Mouse (Mus musculus) kidney, adult 9 months (tissue): ENCODE measurements at regions not wholly inside any gene's neighbourhood (a gene's known extent, or its start where the extent isn't known, plus 50 kb on each side); places are given as distances from the start of the nearest gene placed in this dataset.
"Not testable (repeated sequence)": the region's sequence is repeated elsewhere in the genome, so short reads cannot be mapped to it uniquely, and the experiment has no call there.

ENCODE experiments used
- DNase-seq: peaks from one replicate; pipeline ENCODE4 v3.0.0; 2022

DNA sequence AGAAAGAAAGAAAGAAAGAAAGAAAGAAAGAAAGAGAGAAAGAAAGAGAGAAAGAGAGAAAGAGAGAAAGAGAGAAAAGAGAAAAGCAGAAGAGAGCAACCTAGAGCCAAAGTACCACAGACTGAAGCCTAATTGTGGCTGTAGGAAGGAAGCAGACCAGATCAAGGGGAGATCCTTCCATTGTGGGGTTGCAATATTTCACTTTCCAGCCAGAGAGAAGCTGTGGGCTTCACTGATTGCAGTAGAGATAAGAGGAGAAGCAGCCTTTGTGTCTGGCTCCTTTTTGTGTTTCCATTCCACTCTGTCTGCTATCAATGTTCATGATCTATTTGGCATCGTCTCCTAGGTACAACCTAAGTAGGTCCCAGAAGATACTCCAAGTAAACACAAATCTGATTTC, 79.0 kb upstream of the Xcl1 start:
- no peak for DNase-seq

DNA sequence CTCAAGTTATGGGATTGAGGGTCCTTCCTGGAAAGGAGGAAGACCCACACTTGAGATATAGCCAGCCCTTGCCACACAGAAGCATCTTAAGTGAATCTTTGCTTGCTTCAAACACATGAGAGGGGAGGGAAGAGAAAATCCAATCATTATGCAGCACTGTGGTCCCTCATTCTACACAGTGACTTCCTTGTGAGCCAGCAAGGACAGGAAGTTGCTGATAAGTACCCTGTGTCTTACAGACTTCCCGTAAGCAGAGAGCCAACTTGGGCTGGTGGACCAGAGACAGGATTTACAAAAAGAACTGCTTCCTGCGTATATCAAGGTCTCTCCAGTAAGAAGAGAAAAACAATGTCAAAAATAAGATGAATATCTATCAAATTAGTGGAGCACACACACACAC, 78.1 kb upstream of the Xcl1 start:
- DNase-seq = no peak

DNA sequence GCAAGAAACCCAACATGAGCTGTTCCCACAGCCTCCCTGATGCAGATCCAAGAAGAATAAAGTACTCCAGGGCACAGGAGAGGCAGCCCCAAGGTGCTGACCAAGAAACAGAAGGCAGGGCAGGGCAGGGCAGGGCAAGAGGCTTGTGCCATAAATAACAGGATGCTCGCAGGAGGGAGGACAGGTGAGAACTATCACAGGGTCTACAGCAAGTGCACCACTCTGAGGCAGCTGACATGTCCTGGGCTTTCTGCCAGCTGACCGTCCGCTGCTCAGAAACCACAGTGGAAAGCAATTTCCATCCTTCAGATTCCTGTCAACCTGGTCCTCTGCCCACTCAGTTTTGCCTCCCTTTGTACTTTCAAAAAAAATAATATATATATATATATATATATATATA, 77.0 kb upstream of the Xcl1 start:
- DNase-seq = no peak

DNA sequence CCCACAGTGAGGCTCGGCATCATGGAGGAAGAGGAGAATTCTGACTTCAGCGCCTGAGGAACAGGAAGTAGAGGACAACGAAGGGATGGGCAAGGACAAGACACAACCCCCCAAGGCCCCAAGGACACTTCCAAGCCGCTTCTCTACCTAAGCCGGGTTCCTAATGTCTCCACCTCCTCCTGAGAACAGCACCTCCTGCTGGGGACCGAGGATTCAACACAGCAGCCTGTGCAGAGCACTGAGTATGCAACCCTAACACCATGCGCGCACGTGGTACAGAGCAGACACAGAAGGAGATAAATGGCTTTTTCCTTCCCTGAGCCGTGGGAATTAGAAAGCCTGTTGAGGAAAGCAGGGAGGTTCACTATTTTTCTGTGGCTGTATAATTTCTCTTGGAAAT, 64.2 kb upstream of the Xcl1 start:
- no peak for DNase-seq

DNA sequence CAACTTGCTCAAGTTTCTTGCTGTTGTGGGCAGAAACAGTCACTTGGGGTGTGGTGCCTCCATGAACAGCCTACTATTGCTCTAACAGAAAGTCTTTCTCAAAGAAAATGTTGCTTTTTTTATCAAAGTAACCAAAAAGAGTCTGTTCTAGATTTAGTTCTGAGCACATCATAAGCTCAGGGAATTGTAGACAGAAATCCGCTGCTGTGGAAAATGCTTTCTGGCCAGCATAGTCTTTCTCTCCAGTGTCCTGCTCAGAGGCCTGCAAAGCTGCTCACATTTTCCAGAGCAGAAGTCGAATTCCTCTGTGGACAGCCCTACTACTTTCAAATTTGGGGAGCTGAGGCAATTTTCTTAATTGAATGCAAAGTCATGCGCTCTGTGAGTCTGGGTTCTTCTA, 63.3 kb upstream of the Xcl1 start:
- DNase-seq = no peak

DNA sequence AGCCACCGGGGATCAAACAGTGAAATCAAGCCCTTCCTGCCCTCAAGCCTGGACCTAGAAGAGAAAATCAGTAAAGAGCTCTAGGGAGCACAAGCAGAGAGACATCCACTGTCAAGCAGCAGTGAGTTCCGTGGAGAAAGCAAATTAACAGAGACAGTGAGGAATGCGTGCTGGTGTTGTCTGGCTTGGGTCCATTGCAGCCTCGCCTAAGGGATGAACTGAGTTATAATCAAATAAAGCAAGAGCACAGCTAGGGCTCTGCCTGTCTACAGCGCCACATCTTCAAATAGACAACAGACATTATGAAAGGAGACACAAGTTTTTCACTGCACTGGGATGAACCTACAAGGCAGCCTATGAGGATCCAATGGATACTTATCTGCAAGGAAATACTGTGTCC, 62.3 kb upstream of the Xcl1 start:
- DNase-seq = no peak

DNA sequence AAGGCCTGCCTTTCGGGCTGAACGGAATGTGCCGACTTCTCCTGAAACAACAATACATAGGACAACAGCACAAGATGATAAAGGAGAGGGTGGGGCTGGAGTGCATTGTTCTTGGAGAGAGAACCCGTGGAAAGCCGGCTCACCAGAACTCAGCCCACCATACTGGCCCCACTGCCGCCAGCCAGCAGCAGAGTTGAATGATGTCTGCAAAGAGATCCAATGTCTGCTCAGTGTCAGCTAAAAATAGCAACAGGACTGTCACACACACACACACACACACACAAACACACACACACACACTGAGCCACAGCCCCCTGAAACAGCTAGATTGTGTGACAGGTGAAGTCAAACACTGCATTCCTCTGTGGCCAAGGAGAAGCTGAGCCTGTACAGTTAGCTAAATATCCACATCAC, 58.9 kb upstream of the Xcl1 start:
- no peak for DNase-seq

DNA sequence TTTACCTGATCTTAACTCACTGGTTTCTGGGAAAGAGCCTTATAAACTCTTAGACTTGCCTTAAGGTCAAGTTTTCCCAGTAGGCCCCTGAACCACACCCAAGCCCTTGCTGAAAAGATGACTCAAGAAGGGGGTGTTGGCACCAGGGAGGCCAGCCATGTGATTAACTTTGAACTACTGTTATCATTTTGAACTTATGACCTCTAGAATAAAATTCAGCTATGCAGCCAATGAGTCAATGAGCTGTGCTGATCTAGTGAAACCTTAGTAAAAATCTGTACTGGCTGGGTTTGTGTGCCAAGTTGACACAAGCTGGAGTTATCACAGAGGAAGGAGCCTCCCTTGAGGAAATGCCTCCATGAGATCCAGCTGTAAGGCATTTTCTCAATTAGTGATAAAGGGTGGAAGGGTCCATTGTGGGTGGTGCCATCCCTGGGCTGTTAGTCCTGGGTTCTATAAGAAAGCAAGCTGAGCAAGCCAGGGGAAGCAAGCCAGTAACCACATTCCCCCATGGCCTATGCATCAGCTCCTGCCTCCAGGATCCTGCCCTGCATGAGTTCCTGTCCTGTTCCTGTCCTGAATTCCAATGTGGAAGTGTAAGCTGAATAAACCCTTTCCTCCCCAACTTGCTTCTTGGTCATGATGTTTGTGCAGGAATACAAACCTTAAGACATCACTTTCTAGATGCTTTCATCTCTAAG, 58.0 kb upstream of the Xcl1 start:
- not testable (repeated sequence) for DNase-seq

DNA sequence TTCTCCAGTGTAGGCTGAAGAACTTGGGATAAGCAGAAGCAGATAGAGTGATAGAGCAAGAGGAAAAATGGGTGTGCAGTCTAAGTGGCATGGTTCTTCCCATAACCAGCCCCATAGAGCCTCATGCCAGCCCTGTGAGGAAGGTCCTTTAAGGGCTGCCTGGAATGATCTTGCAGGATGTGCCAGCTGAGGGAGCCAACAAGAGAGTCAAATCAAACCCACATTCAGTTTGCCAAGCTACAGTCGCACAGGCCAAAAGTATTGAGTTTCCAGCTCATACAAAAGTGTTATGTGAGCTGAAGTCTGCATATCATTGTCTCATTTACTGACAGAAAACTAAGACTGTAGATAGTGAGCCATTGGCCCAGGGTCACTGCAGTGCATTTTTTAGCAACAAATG, 53.7 kb upstream of the Xcl1 start:
- no peak for DNase-seq

DNA sequence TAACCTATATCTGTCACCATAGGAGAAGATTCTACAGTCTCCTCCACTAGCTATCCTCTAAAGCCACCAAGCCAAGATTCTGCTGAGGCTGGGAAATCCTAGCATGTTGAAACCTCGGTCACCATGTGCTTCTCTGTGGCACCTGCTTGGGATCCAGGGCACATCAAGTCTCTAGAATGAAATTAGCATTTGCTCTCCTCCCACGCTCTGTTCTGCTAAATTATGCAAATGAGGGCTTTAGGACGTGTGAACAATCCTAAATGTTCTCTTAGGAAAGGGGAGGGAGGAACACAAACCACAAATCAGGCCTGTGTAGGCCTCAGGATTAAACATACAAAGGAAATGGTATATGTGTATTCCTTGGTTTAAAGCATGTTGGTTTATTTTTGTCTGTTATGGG, 52.9 kb upstream of the Xcl1 start:
- no peak for DNase-seq

DNA sequence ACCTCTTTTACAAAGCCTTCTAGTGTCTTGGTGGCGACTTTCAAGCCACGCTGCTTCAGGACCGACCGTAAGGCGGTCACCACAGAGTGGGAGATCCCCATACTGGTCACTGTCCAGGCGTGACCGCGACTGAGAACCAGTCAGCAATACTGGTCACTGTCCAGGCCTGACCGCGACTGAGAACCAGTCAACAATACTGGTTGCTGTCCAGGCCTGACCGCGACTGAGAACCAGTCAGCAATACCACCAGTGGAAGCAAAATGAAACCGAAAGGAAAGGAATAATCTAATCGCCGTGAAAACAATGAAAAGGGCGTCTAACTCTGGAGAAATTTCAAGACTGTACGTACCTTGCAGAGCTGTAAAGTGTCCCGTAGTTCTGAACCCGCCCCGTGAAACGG, 50.2 kb upstream of the Xcl1 start:
- DNase-seq = not testable (repeated sequence)
